Mouse (Mus musculus) CD4-positive, CD25-positive, alpha-beta regulatory T cell, adult 9 weeks (primary cell): ENCODE measurements around the gene Araf. TPM values are rescaled to one million over a fixed set of nuclear protein-coding genes. Genes with fewer than 3 reads are reported as not detected.

Source experiments
- polyA plus RNA-seq: library from polyadenylated mRNA; unstranded; fragments of 100-300 nt; shearing (Covaris generic); gene quantifications from one replicate; pipeline ENCODE4 v1.2.1, GENCODE M21; 2017

Gene Araf
- 202 TPM for polyA plus RNA-seq

GRCm38 (mm10) chrX:20797681-20798080, at the start of gene Araf:
Araf (plus strand) TSS chrX:20797814.

GRCm38 (mm10) chrX:20869962-20870513, 72.4 kb downstream of the Araf start, which contains the start of gene Timp1:
Timp1 (plus strand) TSS chrX:20870166.

Other genes starting within 250 kb of the Araf start
- not detected for gene Rgn, start 248.0 kb upstream of the Araf start, polyA plus RNA-seq
- gene Rbm10, start 180.3 kb upstream of the Araf start, polyA plus RNA-seq, result 69.8 TPM
- 220 TPM for gene Ndufb11, start 180.2 kb upstream of the Araf start, polyA plus RNA-seq
- 274 TPM for gene Uba1, start 139.5 kb upstream of the Araf start, polyA plus RNA-seq
- gene Cdk16, start 109.9 kb upstream of the Araf start, polyA plus RNA-seq, result 9.9 TPM
- gene Usp11, start 93.9 kb upstream of the Araf start, polyA plus RNA-seq, result 24.0 TPM
- not detected for gene Timp1, start 72.4 kb downstream of the Araf start, polyA plus RNA-seq
- gene Syn1, start 123.2 kb downstream of the Araf start, polyA plus RNA-seq, result 0.09 TPM
- gene Cfp, start 133.7 kb downstream of the Araf start, polyA plus RNA-seq, result 4.9 TPM
- 7.3 TPM for gene Elk1, start 152.8 kb downstream of the Araf start, polyA plus RNA-seq
- 53.6 TPM for gene Uxt, start 164.2 kb downstream of the Araf start, polyA plus RNA-seq